Mouse (Mus musculus) testis, adult 2 months (tissue): ENCODE measurements around the gene 6430571L13Rik.

Experiments
- CTCF ChIP-seq: fragments of 200-500 bp; IDR thresholded peaks from 2 replicates; pipeline ENCODE4 v1.5.1; 2012; ENCODE audit warnings: low read depth, mild to moderate bottlenecking, inconsistent platforms, low read length, moderate library complexity; ENCODE audit not compliant: control insufficient read depth, insufficient read depth, insufficient replicate concordance
- POLR2A ChIP-seq: fragments of 200-500 bp; IDR thresholded peaks from 2 replicates; pipeline ENCODE4 v1.6.1; 2012; ENCODE audit warnings: low read depth, mild to moderate bottlenecking, inconsistent platforms, low read length, moderate library complexity; ENCODE audit not compliant: control insufficient read depth

GRCm38 (mm10) chr9:107299783-107300182, 40.6 kb upstream of the 6430571L13Rik start:
- TF ChIP-seq POLR2A (no peak), CTCF (no peak)
